Mouse (Mus musculus) lung, adult 2 months (tissue): ENCODE data around the gene Tbxas1.

ENCODE experiments used
- CTCF ChIP-seq: fragments of 200-500 bp; IDR thresholded peaks from 2 replicates; pipeline ENCODE4 v1.5.1; 2011; ENCODE audit warnings: mild to moderate bottlenecking, low read length, control low read depth; ENCODE audit not compliant: insufficient read depth
- POLR2A ChIP-seq: fragments of 200-500 bp; IDR thresholded peaks from 2 replicates; pipeline ENCODE4 v1.6.1; 2011; ENCODE audit warnings: low read depth, mild to moderate bottlenecking, control low read depth, low read length, borderline replicate concordance; ENCODE audit errors: extremely low read depth

- TF ChIP-seq CTCF (no peak), POLR2A (no peak)
Measured at GRCm38 (mm10) chr6:39030714-39031113, 155.5 kb downstream of the Tbxas1 start.
